Mouse (Mus musculus) midbrain, embryonic 10.5 days (tissue): ENCODE results near the gene Ppp1r12c. TPM values are rescaled to one million over a fixed set of nuclear protein-coding genes. Genes with fewer than 3 reads are reported as not detected.
A peak's percentile ranks its signal among the peaks of the same experiment; 100 is the strongest.

ENCODE experiments used
- DNase-seq: peaks from one replicate; pipeline ENCODE4 v3.0.0-alpha.2; 2017; ENCODE audit warnings: low spot score
- H3K27ac ChIP-seq: fragments of 300-500 bp; sonication (generic); replicated peaks from 2 replicates; pipeline ENCODE4 v1.5.1; 2016; ENCODE audit warnings: mild to moderate bottlenecking
- H3K27me3 ChIP-seq: fragments of 300-500 bp; sonication (generic); 2 replicates; pipeline ENCODE4 v1.6.1; 2016; ENCODE audit warnings: low read depth, mild to moderate bottlenecking; ENCODE audit not compliant: poor library complexity, severe bottlenecking
- H3K36me3 ChIP-seq: fragments of 300-500 bp; sonication (generic); 2 replicates; pipeline ENCODE4 v1.6.1; 2016; ENCODE audit warnings: mild to moderate bottlenecking, moderate library complexity
- H3K4me1 ChIP-seq: fragments of 300-500 bp; sonication (generic); 2 replicates; pipeline ENCODE4 v1.6.1; 2016
- H3K4me3 ChIP-seq: fragments of 300-500 bp; sonication (generic); 2 replicates; pipeline ENCODE4 v1.5.1; 2016; ENCODE audit warnings: mild to moderate bottlenecking, moderate library complexity
- H3K9me3 ChIP-seq: fragments of 300-500 bp; sonication (generic); replicated peaks from 2 replicates; pipeline ENCODE4 v1.6.1; 2016; ENCODE audit warnings: mild to moderate bottlenecking
- WGBS: fragments of 180-500 bp; shearing (Covaris S2); methylation state at CpG from one replicate; pipeline ENCODE4 v1.1.7; 2016; 5-methylcytosine and 5-hydroxymethylcytosine counted together
- polyA plus RNA-seq: library from polyadenylated mRNA; unstranded; fragments of >200 nt; fragmentation: Nextera tagmentation; extraction: Ambion mirVana; gene quantifications from 2 replicates; pipeline ENCODE4 v1.2.1, GENCODE M21; 2016

Ppp1r12c gene
- polyA plus RNA-seq, 1 experiment from 2014 or later = 33.5 TPM

DNA sequence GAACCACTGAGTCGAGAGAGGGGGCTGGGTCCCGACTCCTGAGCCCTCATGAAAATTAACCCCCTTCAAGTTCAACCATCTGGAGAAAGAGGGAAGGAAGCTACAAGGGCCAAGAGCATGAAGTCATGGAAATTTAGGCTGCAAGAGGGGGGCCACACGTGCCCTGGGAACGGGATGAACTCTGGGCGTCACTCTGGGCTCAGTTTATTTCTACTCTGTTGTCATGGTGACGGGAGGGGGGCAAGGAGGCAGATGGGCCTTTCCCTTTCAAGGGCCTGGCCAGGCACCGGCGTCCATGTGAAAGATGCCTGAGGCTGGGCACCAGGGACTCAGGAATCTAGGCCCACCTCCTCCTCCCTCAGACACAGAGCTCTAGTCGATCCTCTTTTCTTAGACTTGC is 3.2 kb downstream of the Ppp1r12c start:
- H3K4me3 ChIP-seq = peak overlapping the region; percentile 96
- peaks cover 47% of the 10 kb centered on the region for H3K36me3 ChIP-seq
- 27% methylated on average over 9 of the region's 9 CpGs for WGBS

DNA sequence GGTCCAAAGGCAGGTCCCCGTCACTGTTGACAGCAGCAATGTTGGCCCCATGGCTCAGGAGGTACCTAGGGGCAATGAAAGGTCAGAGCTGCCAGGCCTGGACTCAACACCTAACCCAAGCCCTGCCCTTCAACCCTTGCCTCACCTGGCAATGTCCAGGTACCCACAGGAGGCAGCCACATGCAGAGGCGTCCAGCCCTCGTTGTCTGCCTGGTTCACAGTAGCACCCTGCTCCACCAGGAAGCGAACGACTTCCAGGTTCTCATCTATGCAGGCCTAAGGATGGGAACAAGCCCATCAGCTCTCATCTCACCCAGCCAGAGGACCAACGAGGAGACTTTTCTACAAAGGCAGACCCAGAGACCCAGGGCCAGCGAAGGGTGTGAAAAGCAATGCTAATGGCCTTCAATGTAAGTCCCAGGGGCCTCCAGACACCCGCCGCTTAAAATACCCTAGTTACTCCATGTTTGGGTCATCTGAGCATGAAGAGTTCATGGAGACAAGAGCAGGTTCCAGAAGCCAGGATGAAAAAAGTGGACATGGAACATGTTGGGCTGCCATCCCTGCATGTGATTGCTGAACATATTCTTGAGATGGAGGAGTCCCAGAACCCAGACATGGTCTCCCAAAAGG is 4.1 kb downstream of the Ppp1r12c start:
- peaks cover 56% of the 10 kb centered on the region for H3K36me3 ChIP-seq
- no peak for DNase-seq
- 94% methylated on average over 9 of the region's 9 CpGs for WGBS

More for the DNA sequence above, 3.2 kb downstream of the Ppp1r12c start:
- Histone ChIP-seq H3K9me3 (no peaks in the 10 kb centered on the region), H3K4me1 (peaks cover 44% of the 10 kb centered on the region), H3K27ac (peak overlapping the region; percentile 52; the same call in 1 of the 2 replicates), H3K27me3 (no peaks in the 10 kb centered on the region)
- DNase-seq = peak; percentile 63

DNA sequence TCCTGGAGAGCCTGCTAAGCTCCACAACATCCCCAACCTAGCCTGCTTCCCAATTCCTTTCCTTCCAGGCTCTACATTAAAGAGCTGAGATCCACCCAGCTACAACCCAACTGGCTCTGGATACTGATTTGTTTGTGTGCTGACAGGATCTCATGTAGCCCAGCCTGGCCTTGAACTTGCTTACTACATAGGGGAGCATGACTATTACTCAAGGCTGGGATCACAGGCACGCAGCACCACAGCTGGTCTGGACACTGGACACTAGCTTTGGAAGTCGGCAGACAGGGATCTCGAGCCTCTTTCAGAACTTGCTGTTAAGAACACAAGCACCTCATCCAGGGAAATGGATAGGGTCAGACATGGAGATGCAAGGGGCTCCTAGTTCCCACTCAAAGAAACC is 5.0 kb downstream of the Ppp1r12c start:
- 96% methylated on average over 3 of the region's 3 CpGs for WGBS
- Histone ChIP-seq H3K36me3 (peaks cover 65% of the 10 kb centered on the region), H3K27ac (no peak overlapping the region), H3K9me3 (no peaks in the 10 kb centered on the region), H3K4me1 (peaks cover 40% of the 10 kb centered on the region), H3K27me3 (no peaks in the 10 kb centered on the region), H3K4me3 (no peak overlapping the region)
- no peak for DNase-seq

More for the DNA sequence above, 4.1 kb downstream of the Ppp1r12c start:
- Histone ChIP-seq H3K4me1 (peaks cover 41% of the 10 kb centered on the region), H3K4me3 (no peak overlapping the region; the same call in 1 of the 2 replicates), H3K9me3 (no peaks in the 10 kb centered on the region), H3K27me3 (no peaks in the 10 kb centered on the region), H3K27ac (no peak overlapping the region)

DNA sequence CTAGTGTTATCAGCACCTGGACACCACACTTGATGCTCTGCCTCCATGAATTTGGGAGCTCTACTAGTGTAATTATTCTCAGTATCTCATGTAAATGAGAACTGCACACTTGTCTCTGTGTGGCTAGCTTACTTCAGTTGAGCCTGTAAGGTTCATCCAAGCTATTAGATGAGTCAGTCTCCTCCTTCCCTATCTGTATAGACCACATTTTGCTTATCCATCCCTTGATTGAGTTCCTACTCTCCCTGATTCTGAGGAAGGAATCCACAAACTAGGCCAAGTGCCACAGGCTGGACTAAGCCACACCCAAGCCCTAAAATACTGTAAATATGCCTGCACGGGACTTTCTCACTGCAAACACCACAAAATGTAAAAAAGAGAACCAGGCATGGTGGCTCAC is 7.5 kb downstream of the Ppp1r12c start:
- no peak for DNase-seq
- Histone ChIP-seq H3K4me1 (peaks cover 19% of the 10 kb centered on the region), H3K27ac (no peak overlapping the region), H3K36me3 (peaks cover 87% of the 10 kb centered on the region), H3K9me3 (no peaks in the 10 kb centered on the region), H3K4me3 (no peak overlapping the region), H3K27me3 (no peaks in the 10 kb centered on the region)
- 88% methylated on average over 1 of the region's 1 CpGs for WGBS

DNA sequence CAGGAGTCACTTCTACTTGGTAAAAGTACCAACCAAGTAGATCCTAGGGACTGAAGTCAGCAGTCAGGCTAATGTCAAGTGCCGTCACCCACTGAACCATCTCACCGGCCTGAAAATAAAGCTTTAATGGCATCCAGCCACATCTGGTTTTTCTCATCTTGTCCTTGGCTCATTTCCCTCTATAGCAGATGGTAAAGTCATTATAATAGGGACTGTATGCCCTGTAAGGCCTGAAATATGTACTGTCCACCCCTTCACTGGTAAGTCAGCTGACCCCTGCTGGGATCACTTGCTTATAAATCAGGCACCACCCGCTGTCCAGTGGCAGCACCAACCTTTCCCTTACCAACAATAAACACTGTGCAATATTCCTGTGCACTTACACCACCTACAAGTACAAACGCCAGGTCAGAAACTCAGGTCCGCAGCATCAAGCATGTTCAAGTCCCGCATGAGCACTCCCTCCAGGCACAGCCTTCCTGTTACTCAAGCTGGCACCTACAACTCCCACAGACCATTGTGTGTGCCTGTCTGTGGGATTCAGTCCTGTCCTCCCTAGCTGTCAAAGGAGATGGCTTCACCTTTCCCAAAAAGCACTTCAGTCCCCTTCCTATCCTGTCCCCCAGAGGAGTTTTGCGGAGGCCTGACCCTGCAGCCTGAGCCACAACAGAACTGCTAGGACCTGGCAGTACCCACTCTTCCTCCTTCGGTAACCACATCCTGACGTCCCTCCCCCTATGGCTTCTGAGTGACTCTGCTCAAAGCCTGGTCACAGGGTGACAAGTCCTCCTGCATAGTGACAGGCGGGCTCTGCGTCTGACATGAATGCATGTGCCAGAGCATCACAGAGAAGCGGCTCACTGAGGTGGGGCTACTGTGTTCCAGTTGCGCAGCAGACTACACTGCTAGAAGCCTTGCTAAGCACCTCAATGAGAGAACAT is 8.9 kb downstream of the Ppp1r12c start:
- no peak for DNase-seq
- peaks cover 99% of the 10 kb centered on the region for H3K36me3 ChIP-seq
- no peak overlapping the region for H3K4me3 ChIP-seq
- WGBS = 95% methylated on average over 13 of the region's 13 CpGs
- H3K4me1 ChIP-seq = peaks cover 4% of the 10 kb centered on the region; the same call in 1 of the 2 replicates
- H3K27ac ChIP-seq = no peak overlapping the region
- H3K9me3 ChIP-seq = no peaks in the 10 kb centered on the region
- no peaks in the 10 kb centered on the region for H3K27me3 ChIP-seq

DNA sequence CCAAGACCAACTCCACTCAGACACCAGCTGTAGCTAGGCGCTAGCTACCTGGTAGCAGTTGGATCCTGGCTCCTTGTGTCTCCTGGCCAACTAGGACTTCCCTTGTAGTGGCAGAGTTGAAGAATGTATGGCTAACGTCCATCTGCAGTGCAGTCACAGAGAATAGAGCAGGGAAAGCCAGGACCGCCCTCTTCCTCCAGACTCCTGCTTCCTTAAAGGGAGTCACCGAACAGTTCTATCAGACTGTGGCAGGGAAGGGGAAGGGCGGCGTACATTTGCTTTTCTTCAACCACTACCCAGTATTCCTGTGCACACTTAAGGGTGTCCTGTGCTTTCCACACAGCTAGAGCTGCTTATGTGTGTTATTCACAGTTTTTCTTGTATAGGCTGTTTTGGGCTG is 10.2 kb downstream of the Ppp1r12c start:
- no peaks in the 10 kb centered on the region for H3K27me3 ChIP-seq
- H3K4me1 ChIP-seq = no peaks in the 10 kb centered on the region
- no peak overlapping the region for H3K27ac ChIP-seq
- 88% methylated on average over 6 of the region's 6 CpGs for WGBS
- DNase-seq = no peak
- H3K4me3 ChIP-seq = no peak overlapping the region
- H3K36me3 ChIP-seq = peaks cover 99% of the 10 kb centered on the region
- no peaks in the 10 kb centered on the region for H3K9me3 ChIP-seq

DNA sequence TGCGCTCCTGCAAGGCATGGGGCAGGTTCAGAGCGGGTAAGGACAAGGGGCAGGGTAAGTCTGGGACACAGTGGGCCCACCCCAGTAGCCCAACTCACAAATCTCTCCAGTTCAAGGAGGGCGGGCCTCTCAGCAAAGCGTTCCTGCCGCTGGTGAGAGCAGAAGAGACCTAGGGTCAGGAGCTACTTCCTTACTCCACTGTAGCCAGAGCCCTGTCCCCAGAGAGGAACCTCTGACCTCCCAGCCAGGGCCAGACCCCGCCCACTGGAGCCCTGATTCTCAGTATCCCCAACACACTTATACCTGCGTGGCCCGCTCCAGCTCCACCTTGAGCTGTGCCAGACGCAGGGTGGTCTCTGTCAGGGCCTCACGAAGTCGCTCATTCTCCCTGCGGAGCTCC is 19.2 kb downstream of the Ppp1r12c start:
- Histone ChIP-seq H3K4me1 (peaks cover 26% of the 10 kb centered on the region), H3K27ac (no peak overlapping the region), H3K36me3 (peaks cover 67% of the 10 kb centered on the region), H3K27me3 (peaks cover 4% of the 10 kb centered on the region), H3K4me3 (no peak overlapping the region), H3K9me3 (no peaks in the 10 kb centered on the region)
- 86% methylated on average over 12 of the region's 12 CpGs for WGBS
- DNase-seq = no peak

- H3K36me3 ChIP-seq = peaks cover 41% of the 10 kb centered on the region
- no peaks in the 10 kb centered on the region for H3K9me3 ChIP-seq
- peak; percentile 40 for DNase-seq
- H3K27ac ChIP-seq = no peak overlapping the region
- H3K4me3 ChIP-seq = peak overlapping the region; percentile 70
- 30% methylated on average over 6 of the region's 6 CpGs for WGBS
- H3K4me1 ChIP-seq = peaks cover 27% of the 10 kb centered on the region
- H3K27me3 ChIP-seq = peaks cover 28% of the 10 kb centered on the region
Observed at GRCm38 (mm10) chr7:4479674-4480073, 21.8 kb downstream of the Ppp1r12c start.

- Histone ChIP-seq H3K27ac (peak overlapping the region; percentile 94), H3K9me3 (no peaks in the 10 kb centered on the region), H3K4me1 (peaks cover 27% of the 10 kb centered on the region), H3K36me3 (peaks cover 32% of the 10 kb centered on the region), H3K4me3 (peak overlapping the region; percentile 70), H3K27me3 (peaks cover 36% of the 10 kb centered on the region)
- 2% methylated on average over 16 of the region's 16 CpGs for WGBS
- DNase-seq = no peak
Observed at GRCm38 (mm10) chr7:4478796-4479291, 22.6 kb downstream of the Ppp1r12c start.

DNA sequence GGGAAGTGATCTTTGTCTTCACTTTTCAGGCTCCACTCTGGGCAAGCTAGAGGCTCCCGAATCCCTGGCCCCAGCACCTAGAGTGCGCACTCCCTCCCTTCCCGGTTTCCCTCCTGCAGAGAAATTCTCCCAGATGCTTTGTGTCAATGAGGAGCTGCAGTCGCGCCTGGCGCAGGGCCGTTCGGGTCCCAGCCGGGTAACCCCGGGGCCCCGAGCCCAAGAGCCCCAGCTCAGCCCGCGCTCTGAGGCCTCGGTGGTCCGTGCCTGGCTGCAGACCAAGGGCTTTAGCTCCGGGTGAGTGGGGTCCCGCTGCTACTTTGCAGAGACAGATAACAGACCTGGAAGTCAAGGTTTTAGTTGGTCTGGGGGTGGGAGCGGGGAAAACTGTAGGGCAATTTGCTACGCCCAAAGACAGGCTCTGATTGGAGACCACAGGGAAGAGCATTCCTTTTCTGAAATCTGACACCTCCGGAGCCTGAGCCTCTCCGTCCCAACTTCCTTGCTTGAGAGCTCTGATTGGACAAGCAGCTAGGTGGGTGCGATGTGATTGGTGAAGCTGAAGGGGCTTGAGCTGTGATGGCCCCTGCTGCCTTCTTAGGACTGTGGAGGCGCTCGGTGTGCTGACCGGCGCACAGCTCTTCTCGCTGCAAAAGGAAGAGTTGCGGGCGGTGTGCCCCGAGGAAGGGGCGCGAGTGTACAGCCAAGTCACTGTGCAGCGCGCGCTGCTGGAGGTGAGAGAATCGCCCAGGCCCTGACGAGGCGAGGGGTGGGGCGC is 23.3 kb downstream of the Ppp1r12c start:
- H3K27ac ChIP-seq = peak overlapping the region; percentile 94
- H3K36me3 ChIP-seq = peaks cover 26% of the 10 kb centered on the region
- peaks cover 43% of the 10 kb centered on the region for H3K27me3 ChIP-seq
- H3K4me1 ChIP-seq = peaks cover 27% of the 10 kb centered on the region
- peak; percentile 90 for DNase-seq
- no peaks in the 10 kb centered on the region for H3K9me3 ChIP-seq
- H3K4me3 ChIP-seq = peak overlapping the region; percentile 70
- WGBS = under 1% methylated on average over 39 of the region's 39 CpGs

- DNase-seq = no peak
- H3K27ac ChIP-seq = no peak overlapping the region
- H3K4me3 ChIP-seq = no peak overlapping the region
- H3K9me3 ChIP-seq = no peaks in the 10 kb centered on the region
- WGBS = 10% methylated on average over 19 of the region's 19 CpGs
- H3K27me3 ChIP-seq = peaks cover 85% of the 10 kb centered on the region
- H3K36me3 ChIP-seq = no peaks in the 10 kb centered on the region
- H3K4me1 ChIP-seq = peaks cover 32% of the 10 kb centered on the region
Observed at GRCm38 (mm10) chr7:4473940-4474339, 27.5 kb downstream of the Ppp1r12c start.

GRCm38 (mm10) chr7:4471179-4471555 is 30.3 kb downstream of the Ppp1r12c start:
- H3K9me3 ChIP-seq = no peaks in the 10 kb centered on the region
- peaks cover 17% of the 10 kb centered on the region for H3K4me1 ChIP-seq
- H3K36me3 ChIP-seq = no peaks in the 10 kb centered on the region
- H3K27ac ChIP-seq = no peak overlapping the region
- peak; percentile 82 for DNase-seq
- WGBS = 2% methylated on average over 24 of the region's 24 CpGs
- H3K27me3 ChIP-seq = peaks cover 78% of the 10 kb centered on the region
- peak overlapping the region; percentile 51 for H3K4me3 ChIP-seq
